Mouse (Mus musculus) macrophage (primary cell): ENCODE measurements around the gene Mcm3. TPM values are rescaled to one million over a fixed set of nuclear protein-coding genes. Genes with fewer than 3 reads are reported as not detected.

Source experiments
- H3K27ac ChIP-seq: fragments of 350-480 bp; formaldehyde crosslinking; 2 replicates; pipeline ENCODE4 v1.9.0; 2021
- H3K36me3 ChIP-seq: fragments of 350-480 bp; formaldehyde crosslinking; 2 replicates; pipeline ENCODE4 v1.9.0; 2021; ENCODE audit errors: inconsistent target
- H3K4me3 ChIP-seq: fragments of 350-480 bp; formaldehyde crosslinking; 2 replicates; pipeline ENCODE4 v1.9.0; 2021; ENCODE audit errors: inconsistent target
- H3K79me2 ChIP-seq: fragments of 350-480 bp; formaldehyde crosslinking; 2 replicates; pipeline ENCODE4 v1.9.0; 2021; ENCODE audit errors: inconsistent target
- WGBS: methylation state at CpG from one replicate; pipeline ENCODE4 v1.1.7; 2026; ENCODE audit warnings: inconsistent platforms; ENCODE audit not compliant: missing documents; 5-methylcytosine and 5-hydroxymethylcytosine counted together
- polyA plus RNA-seq: library from polyadenylated mRNA; stranded (reverse); fragments of 250-400 nt; gene quantifications from 3 replicates; pipeline ENCODE4 v1.2.4, GENCODE M21; 2018; ENCODE audit warnings: inconsistent platforms
- total RNA-seq, 78 experiments: library from RNA; depleted of rRNA; stranded (reverse); fragments of 250-400 nt; gene quantifications; 1 replicate in 9 of 78; 2 replicates in 24 of 78; 3 replicates in 43 of 78; 4 replicates in 2 of 78; pipeline ENCODE4 v1.2.4; 2018; ENCODE audit warnings: inconsistent platforms in 56 of 78

Mcm3 gene
- total RNA-seq (2018; cell fraction: chromatin; rRNA removed) = 10 to 100 TPM in 17 of 26 experiments, 1 to 10 TPM in 9; 1.6 to 24.3 (median 11.2) TPM
- 10 to 100 TPM; 17.5 to 40.7 (median 24.1) TPM for total RNA-seq (2018; cell fraction: cytosol; rRNA removed)
- 10 to 100 TPM in 23 of 26 experiments, 1 to 10 TPM in 3; 7.2 to 99.7 (median 16.3) TPM for total RNA-seq (2018; cell fraction: nucleus; rRNA removed)
- 17.6 to 128 TPM (median 30.7 TPM) in 3 replicates for polyA plus RNA-seq

- H3K4me3 ChIP-seq = peak within 1 kb of the TSS; percentile 47
- under 1% methylated on average over 52 of the region's 52 CpGs for WGBS
- no peaks in the 10 kb centered on the region; the same call in 1 of the 2 replicates for H3K36me3 ChIP-seq
- peaks cover 45% of the 10 kb centered on the region for H3K79me2 ChIP-seq
- peak within 1 kb of the TSS; percentile 12; the same call in 1 of the 2 replicates for H3K27ac ChIP-seq
Observed at GRCm38 (mm10) chr1:20819771-20820605, at the start of gene Mcm3. Gene Mcm3, minus strand, starts transcription at chr1:20820312.

GRCm38 (mm10) chr1:20868036-20868435, 47.9 kb upstream of the Mcm3 start:
- Histone ChIP-seq H3K36me3 (no peaks in the 10 kb centered on the region), H3K27ac (no peak overlapping the region), H3K4me3 (no peak overlapping the region), H3K79me2 (no peaks in the 10 kb centered on the region)
- WGBS = 85% methylated on average over 9 of the region's 9 CpGs

DNA sequence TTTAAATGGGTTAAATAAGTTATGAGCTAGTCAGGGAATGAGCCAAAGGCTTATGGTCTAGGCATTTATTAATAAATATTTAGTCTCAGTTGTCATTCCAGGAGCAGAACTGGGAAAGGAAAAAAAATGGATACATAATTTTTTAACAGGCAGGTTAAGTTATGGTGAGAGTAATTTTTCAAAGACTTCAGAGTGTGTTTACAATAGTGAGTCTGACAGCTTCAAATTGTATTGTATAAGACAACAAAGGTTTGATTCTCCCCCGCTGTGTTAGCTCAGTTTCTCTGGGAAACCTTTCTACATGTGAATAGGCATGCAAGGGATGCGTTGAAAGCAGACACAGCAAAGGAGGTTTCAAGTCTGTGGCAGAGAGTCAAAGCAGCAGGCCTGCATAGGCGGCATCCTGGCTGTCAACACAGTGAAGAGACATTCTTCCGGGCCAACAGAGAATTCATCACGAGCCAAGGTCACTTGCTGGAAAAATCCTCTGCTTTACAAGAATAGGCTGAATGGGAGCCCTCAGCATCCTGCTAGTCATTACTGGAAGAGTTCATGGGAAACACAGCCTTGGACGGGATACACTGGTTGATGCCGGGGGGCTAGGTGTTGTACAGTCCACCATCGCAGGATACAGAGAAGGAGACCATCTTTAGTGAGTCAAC, 47.3 kb upstream of the Mcm3 start:
- H3K4me3 ChIP-seq = no peak overlapping the region
- no peak overlapping the region for H3K27ac ChIP-seq
- no peaks in the 10 kb centered on the region for H3K79me2 ChIP-seq
- 89% methylated on average over 8 of the region's 8 CpGs for WGBS
- H3K36me3 ChIP-seq = no peaks in the 10 kb centered on the region

GRCm38 (mm10) chr1:20863452-20864172, 43.5 kb upstream of the Mcm3 start:
- Histone ChIP-seq H3K79me2 (no peaks in the 10 kb centered on the region), H3K4me3 (no peak overlapping the region), H3K36me3 (no peaks in the 10 kb centered on the region), H3K27ac (no peak overlapping the region)
- 85% methylated on average over 5 of the region's 5 CpGs for WGBS

- Histone ChIP-seq H3K27ac (no peak overlapping the region), H3K79me2 (no peaks in the 10 kb centered on the region), H3K4me3 (no peak overlapping the region), H3K36me3 (no peaks in the 10 kb centered on the region)
- WGBS = 98% methylated on average over 3 of the region's 3 CpGs
Observed at GRCm38 (mm10) chr1:20861865-20862264, 41.8 kb upstream of the Mcm3 start.

- no peak overlapping the region for H3K4me3 ChIP-seq
- no peaks in the 10 kb centered on the region for H3K79me2 ChIP-seq
- H3K27ac ChIP-seq = no peak overlapping the region
- no peaks in the 10 kb centered on the region for H3K36me3 ChIP-seq
- 80% methylated on average over 3 of the region's 3 CpGs for WGBS
Observed at GRCm38 (mm10) chr1:20860775-20861174, 40.7 kb upstream of the Mcm3 start.

GRCm38 (mm10) chr1:20856924-20857902, 37.1 kb upstream of the Mcm3 start:
- Histone ChIP-seq H3K79me2 (no peaks in the 10 kb centered on the region), H3K4me3 (no peak overlapping the region), H3K36me3 (no peaks in the 10 kb centered on the region), H3K27ac (no peak overlapping the region)
- WGBS = 89% methylated on average over 7 of the region's 7 CpGs

- 72% methylated on average over 3 of the region's 3 CpGs for WGBS
- Histone ChIP-seq H3K36me3 (no peaks in the 10 kb centered on the region), H3K4me3 (no peak overlapping the region), H3K27ac (no peak overlapping the region), H3K79me2 (no peaks in the 10 kb centered on the region)
Observed at GRCm38 (mm10) chr1:20839911-20840310, 19.8 kb upstream of the Mcm3 start.

DNA sequence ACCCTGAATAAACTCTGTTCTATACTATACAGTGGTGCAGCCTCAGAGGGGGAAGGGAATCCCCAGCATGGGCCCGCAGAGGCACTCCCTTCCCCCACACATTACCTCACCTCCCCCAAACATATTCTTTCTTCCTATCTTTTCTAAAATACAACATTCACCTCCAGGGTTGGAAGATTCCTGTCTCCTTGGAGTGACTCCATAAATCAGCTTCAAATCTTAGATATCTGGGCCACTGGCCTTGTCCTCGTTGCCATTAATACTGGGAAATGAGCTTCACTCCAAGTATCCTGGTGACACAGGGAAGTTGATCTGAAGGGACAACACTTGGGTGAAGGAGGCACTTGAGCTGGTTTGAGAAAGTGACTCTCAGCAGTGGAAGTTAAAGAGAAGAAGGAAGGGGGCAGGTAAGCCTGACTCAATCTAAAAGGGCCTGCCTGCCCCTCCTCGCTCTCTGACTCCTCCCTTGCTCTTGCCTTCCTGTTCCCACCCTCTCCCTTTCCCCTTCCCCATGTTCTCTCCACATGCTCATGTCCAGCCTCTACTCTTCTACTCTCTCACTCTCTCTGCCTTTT, 16.5 kb upstream of the Mcm3 start:
- H3K36me3 ChIP-seq = no peaks in the 10 kb centered on the region
- H3K4me3 ChIP-seq = no peak overlapping the region
- no peaks in the 10 kb centered on the region for H3K79me2 ChIP-seq
- H3K27ac ChIP-seq = no peak overlapping the region
- 89% methylated on average over 3 of the region's 3 CpGs for WGBS

- H3K4me3 ChIP-seq = no peak overlapping the region
- no peak overlapping the region for H3K27ac ChIP-seq
- no peaks in the 10 kb centered on the region for H3K79me2 ChIP-seq
- no peaks in the 10 kb centered on the region for H3K36me3 ChIP-seq
- WGBS = 96% methylated on average over 4 of the region's 4 CpGs
Observed at GRCm38 (mm10) chr1:20833141-20833511, 13.0 kb upstream of the Mcm3 start.

GRCm38 (mm10) chr1:20832473-20833140, 12.5 kb upstream of the Mcm3 start:
- 92% methylated on average over 5 of the region's 5 CpGs for WGBS
- H3K36me3 ChIP-seq = no peaks in the 10 kb centered on the region
- no peak overlapping the region for H3K27ac ChIP-seq
- no peaks in the 10 kb centered on the region for H3K79me2 ChIP-seq
- no peak overlapping the region for H3K4me3 ChIP-seq

DNA sequence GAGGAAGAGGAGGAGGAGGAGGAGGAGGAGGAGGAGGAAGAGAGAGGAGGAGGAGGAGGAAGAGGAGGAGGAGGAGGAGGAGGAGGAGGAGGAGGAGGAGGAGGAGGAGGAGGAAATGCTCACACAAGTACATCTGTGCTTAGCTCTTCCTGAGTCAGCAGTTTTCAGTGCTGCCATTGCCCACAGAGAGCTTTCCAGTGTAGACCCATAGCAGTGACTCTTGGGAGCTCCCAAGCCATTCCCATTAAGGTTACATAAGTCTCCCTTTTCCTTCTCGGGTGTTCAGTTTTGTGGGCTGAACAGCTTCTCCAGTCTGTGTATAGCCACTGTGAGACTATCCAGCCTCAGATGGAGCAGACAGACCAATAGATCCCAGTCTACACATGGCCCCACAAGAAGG, 10.4 kb upstream of the Mcm3 start:
- Histone ChIP-seq H3K4me3 (no peak overlapping the region), H3K79me2 (no peaks in the 10 kb centered on the region), H3K27ac (no peak overlapping the region), H3K36me3 (no peaks in the 10 kb centered on the region)
- 82% methylated on average over 1 of the region's 1 CpGs for WGBS

DNA sequence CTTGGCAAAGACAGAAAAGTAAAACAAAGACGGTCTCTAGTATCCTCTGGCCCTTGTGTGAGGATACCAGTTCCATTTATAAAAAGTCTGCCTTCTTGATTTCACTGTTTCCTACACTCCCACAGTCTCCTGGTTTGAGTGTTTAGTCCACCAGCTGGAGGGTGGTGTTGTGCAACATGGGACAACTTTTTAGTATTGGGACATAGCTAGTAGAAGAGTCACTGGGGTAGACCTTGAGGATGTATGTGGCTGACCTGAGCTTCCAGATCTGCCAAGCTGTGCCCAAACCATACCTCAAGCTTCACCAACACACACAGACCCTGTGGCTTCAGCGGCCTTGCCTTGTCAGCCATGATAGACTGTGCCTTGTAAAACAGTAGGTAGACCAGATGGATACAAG, 7.9 kb upstream of the Mcm3 start:
- Histone ChIP-seq H3K79me2 (no peaks in the 10 kb centered on the region), H3K4me3 (no peak overlapping the region), H3K36me3 (no peaks in the 10 kb centered on the region), H3K27ac (no peak overlapping the region)
- 85% methylated on average over 2 of the region's 2 CpGs for WGBS
